Mouse (Mus musculus) stomach, postnatal 0 days (tissue): ENCODE measurements around the gene Akap13.

Source experiments
- CTCF ChIP-seq: IDR thresholded peaks from 2 replicates; pipeline ENCODE4 v1.5.1; 2016; ENCODE audit warnings: antibody characterized with exemption, low read depth, mild to moderate bottlenecking, moderate library complexity
- EP300 ChIP-seq: optimal IDR thresholded peaks from 2 replicates; pipeline ENCODE3; 2016; ENCODE audit warnings: antibody characterized with exemption

- TF ChIP-seq CTCF (no peak), EP300 (no peak)
These were observed 128.8 kb downstream of the Akap13 start for GRCm38 (mm10) chr7:75584100-75584499.
